Mouse (Mus musculus): ENCODE data around the gene Tbx3. TPM values are rescaled to one million over a fixed set of nuclear protein-coding genes. Genes with fewer than 3 reads are reported as not detected.

Gene Tbx3
- polyA plus RNA-seq, 1 experiment from 2014 or later: 37.5 TPM

DNA sequence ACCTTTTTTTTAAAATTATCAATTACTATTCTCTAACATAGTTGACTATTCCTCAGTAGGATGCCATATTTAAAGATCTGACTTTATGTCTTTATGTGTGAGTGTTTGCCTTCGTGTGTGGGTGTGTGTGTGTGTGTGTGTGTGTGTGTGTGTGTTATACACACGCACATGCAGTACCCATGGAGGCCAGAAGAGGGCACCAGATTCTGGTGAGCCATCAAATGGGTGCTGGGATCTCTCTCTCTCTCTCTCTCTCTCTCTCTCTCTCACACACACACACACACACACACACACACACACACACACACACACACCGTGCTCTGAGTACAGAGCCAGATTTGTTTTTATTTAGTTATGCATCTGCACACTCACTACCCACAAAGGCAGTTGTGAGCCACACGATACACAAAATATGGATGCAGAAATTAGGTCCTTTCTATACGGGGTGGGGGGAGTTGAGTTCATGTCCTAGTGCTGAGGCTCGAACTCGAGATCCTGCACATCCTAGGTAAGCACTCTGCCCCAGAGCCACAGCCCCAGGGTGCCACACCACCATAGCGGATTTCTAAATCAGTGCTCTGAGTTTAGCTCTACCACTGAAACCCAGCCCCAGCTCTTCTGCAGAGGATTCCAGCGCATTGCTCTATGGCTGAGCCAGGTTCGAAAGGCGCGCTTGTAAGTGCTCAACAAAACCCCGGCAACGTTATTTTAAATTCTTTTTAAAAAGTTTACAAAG, 38.5 kb downstream of the Tbx3 start:
- Histone ChIP-seq H3K9me3 (ENCODE audit: control insufficient read depth, low read length) (no peaks in the 10 kb centered on the region), H3K4me1 (ENCODE audit: control insufficient read depth, insufficient read depth, low read length) (peaks cover 4% of the 10 kb centered on the region; the same call in 1 of the 2 replicates), H3K36me3 (ENCODE audit: control insufficient read depth, insufficient read depth, low read length) (no peaks in the 10 kb centered on the region), H3K27me3 (replicated peaks; ENCODE audit: control insufficient read depth, insufficient read depth, low read length) (peaks cover 9% of the 10 kb centered on the region), H3K27ac (ENCODE audit: low read length) (no peak overlapping the region), H3K4me2 (ENCODE audit: low read depth, low read length) (no peak overlapping the region), H3K9ac (ENCODE audit: low read depth, low read length) (no peak overlapping the region), H3K4me3 (ENCODE audit: low read length) (no peak overlapping the region)
- no peak for ATAC-seq
- WGBS: 85% methylated on average over 14 of the region's 14 CpGs

DNA sequence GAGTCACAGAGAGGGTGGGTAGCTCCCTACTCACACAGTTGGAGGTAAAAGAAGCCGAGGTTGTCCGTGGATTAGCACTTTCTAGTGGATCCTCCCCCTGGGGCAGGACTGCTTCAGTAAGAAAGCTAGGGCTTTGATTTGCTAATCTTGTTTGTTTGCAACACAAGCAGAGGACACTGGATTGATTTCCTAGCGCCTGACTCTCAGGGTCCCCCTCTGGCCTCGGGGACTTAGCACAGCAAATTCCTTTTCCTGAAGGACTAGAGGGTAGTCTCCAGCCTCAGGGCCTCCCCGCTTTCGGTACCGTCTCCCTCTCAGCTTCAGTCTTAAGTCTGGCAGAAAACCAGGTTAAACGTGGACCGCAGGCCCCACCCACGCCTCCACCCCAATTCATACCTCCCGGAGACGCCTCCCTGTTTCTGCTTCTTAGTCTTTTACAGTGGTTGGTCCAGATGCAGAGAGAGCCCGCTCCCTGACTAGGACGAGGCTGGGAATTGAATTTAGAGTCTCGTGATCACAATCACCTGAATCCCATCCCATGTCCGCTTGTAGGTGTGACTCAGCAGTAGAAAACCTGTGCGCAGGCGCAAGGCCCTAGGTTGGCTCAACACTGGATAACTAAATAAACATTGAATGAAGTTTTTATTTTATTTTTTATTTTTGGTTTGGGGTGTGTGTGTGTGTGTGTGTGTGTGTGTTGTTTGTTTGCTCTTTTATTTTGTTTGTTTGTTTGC, 39.5 kb downstream of the Tbx3 start:
- no peaks in the 10 kb centered on the region for H3K36me3 ChIP-seq (ENCODE audit: control insufficient read depth, insufficient read depth, low read length)
- H3K27me3 ChIP-seq (replicated peaks; ENCODE audit: control insufficient read depth, insufficient read depth, low read length): peaks cover 9% of the 10 kb centered on the region
- H3K4me3 ChIP-seq (ENCODE audit: low read length): no peak overlapping the region
- ATAC-seq: no peak
- peaks cover 4% of the 10 kb centered on the region; the same call in 1 of the 2 replicates for H3K4me1 ChIP-seq (ENCODE audit: control insufficient read depth, insufficient read depth, low read length)
- 25% methylated on average over 18 of the region's 18 CpGs for WGBS
- H3K9me3 ChIP-seq (ENCODE audit: control insufficient read depth, low read length): no peaks in the 10 kb centered on the region
- H3K9ac ChIP-seq (ENCODE audit: low read depth, low read length): no peak overlapping the region
- no peak overlapping the region for H3K4me2 ChIP-seq (ENCODE audit: low read depth, low read length)
- no peak overlapping the region for H3K27ac ChIP-seq (ENCODE audit: low read length)

DNA sequence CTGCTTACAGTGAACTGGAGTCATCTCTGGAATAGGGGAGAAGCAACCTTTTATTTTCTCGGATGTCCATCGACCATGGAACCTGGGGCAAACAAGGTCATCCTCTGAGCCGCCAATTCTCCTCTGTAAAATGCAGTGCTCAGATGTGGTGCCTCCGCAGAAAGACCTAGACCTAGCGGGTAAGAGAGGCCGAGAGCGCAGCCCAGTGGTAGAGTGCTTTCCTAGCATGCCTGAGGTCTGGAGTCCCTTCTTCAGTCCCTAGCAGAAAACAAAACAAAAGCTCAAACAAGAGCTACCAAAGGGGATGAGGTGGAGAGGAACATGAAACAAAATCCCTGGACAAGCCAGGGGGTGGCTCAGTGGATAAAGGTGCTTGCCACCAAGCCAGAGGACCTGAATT, 40.3 kb downstream of the Tbx3 start:
- 48% methylated on average over 7 of the region's 7 CpGs for WGBS

DNA sequence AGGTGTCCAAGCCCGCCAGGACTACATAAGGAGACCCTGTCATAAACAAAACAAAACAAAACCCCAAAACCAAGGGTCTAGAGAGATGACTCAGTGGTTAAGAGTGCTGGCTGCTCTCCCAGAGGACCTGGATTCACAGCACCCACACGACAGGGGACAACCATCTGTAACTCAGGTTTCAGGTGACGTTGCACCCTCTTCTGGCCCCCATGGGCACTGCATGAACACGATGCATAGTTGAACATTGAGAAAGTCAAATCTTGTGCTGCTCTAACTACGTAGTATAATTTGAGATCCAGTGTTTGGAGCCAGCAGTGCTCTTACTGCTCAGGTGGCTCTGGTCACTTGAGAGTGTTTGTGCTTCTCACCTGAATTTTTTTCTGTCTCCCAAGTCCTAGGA, 41.2 kb downstream of the Tbx3 start:
- no peak overlapping the region for H3K4me3 ChIP-seq (ENCODE audit: low read length)
- no peak for ATAC-seq
- no peak overlapping the region for H3K9ac ChIP-seq (ENCODE audit: low read depth, low read length)
- no peak overlapping the region for H3K27ac ChIP-seq (ENCODE audit: low read length)
- H3K4me1 ChIP-seq (ENCODE audit: control insufficient read depth, insufficient read depth, low read length): no peaks in the 10 kb centered on the region
- no peaks in the 10 kb centered on the region for H3K36me3 ChIP-seq (ENCODE audit: control insufficient read depth, insufficient read depth, low read length)
- H3K9me3 ChIP-seq (ENCODE audit: control insufficient read depth, low read length): no peaks in the 10 kb centered on the region
- 85% methylated on average over 5 of the region's 5 CpGs for WGBS
- no peak overlapping the region for H3K4me2 ChIP-seq (ENCODE audit: low read depth, low read length)
- peaks cover 9% of the 10 kb centered on the region for H3K27me3 ChIP-seq (replicated peaks; ENCODE audit: control insufficient read depth, insufficient read depth, low read length)

More for the DNA sequence above, 40.3 kb downstream of the Tbx3 start:
- H3K4me3 ChIP-seq (ENCODE audit: low read length): no peak overlapping the region
- H3K4me2 ChIP-seq (ENCODE audit: low read depth, low read length): no peak overlapping the region
- H3K27me3 ChIP-seq (replicated peaks; ENCODE audit: control insufficient read depth, insufficient read depth, low read length): peaks cover 9% of the 10 kb centered on the region
- no peaks in the 10 kb centered on the region for H3K9me3 ChIP-seq (ENCODE audit: control insufficient read depth, low read length)
- H3K9ac ChIP-seq (ENCODE audit: low read depth, low read length): no peak overlapping the region
- H3K4me1 ChIP-seq (ENCODE audit: control insufficient read depth, insufficient read depth, low read length): peaks cover 4% of the 10 kb centered on the region; the same call in 1 of the 2 replicates
- H3K27ac ChIP-seq (ENCODE audit: low read length): no peak overlapping the region
- H3K36me3 ChIP-seq (ENCODE audit: control insufficient read depth, insufficient read depth, low read length): no peaks in the 10 kb centered on the region
- ATAC-seq: no peak

DNA sequence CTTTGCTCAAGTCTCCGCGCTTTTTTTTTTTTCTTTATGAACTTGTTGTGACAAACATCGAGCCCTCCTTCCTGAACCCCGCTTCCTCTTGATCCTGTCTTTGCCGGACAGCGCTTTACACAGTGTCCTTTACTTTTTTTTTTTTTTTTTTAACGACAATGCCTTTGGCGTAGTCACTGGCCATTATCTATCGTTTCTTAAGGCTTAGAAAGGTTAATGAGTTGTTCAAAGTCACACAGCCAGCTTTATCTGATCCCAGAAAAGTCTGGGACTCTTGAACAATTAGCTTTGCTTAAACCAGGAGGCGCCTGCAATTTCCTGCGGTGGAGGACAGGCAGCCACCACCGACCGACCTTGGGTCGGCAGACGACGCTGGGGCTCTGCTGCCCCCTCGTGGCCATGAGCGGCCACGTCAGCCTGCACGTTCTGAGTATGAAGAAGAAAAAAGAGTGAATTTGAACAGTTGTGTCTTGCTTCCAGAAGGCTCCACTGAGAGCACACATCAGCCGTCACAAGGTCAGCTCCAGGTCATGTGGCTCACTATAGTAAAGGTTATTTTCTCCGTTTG, 42.3 kb downstream of the Tbx3 start:
- Histone ChIP-seq H3K27me3 (replicated peaks; ENCODE audit: control insufficient read depth, insufficient read depth, low read length) (0 out of 2 replicates have a peak, but pooled peaks cover 5% of the 10 kb centered on the region), H3K36me3 (ENCODE audit: control insufficient read depth, insufficient read depth, low read length) (no peaks in the 10 kb centered on the region), H3K9me3 (ENCODE audit: control insufficient read depth, low read length) (no peaks in the 10 kb centered on the region), H3K4me1 (ENCODE audit: control insufficient read depth, insufficient read depth, low read length) (no peaks in the 10 kb centered on the region), H3K27ac (ENCODE audit: low read length) (no peak overlapping the region; the same call in 1 of the 2 replicates), H3K9ac (ENCODE audit: low read depth, low read length) (0 out of 2 replicates have a peak overlapping the region, but pooled peaks have one; percentile 37), H3K4me2 (ENCODE audit: low read depth, low read length) (peak overlapping the region; percentile 50), H3K4me3 (ENCODE audit: low read length) (peak overlapping the region; percentile 25)
- ATAC-seq: peak; percentile 82
- WGBS: 4% methylated on average over 22 of the region's 22 CpGs

DNA sequence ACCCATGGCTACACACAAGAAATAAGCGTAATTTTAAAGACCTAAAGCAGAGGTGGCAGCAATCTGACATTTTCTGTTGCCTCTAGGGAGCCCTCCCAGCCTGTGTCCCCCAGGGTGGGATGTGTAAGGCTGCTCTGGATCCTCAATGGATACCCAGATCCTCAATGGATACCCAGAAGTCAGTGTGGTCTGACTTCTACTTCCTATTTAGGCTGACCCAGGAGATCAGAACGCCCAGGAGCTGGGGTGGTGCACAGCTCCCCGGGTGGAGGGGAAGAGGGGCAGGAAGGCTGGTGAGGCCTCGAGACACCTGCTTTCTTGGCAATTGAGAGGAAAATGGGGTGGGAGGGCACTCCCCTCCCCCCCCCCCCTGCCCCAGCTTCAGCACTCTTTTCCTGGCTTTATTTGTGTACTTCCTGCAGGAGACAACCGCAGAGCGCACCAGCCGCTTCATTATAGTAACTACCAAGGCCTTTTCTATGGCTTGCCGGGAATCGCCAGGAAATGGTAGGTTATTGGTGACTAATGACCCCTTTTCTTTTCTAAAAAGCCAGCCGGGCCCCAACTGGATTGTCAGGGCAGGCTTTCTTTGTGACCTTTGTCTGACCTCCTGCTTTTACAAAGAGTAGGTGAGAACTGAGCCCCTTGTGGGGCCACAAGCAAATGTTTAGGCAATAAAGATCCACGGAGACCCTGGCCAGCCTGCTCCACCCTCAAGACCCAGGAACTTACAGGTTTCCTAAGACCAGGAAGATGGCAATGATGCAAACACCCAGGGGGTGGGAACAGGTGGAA, 50.2 kb downstream of the Tbx3 start:
- WGBS: 24% methylated on average over 11 of the region's 11 CpGs
- H3K27ac ChIP-seq (ENCODE audit: low read length): no peak overlapping the region; the same call in 1 of the 2 replicates

DNA sequence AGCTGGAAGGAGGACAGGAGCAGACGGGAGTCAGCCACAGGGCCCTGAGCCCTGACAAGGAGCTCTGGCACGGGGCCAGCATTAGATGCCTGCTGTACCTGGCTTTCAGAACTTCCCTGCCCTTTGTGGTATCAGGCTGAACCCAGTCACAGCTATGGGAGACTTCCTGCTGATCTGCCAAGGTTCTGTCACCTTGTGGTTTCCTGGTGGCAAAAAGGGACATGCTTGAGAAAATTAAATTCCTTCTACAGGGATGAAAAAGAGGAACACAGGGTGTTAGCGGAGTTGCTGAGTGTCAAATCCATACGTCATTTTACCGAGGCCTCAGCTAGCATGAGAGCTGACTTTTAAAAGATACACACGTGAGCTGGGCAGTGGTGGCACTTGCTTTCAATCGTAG, 62.5 kb downstream of the Tbx3 start:
- ATAC-seq: no peak; the same call in 1 of the 2 replicates
- no peaks in the 10 kb centered on the region for H3K9me3 ChIP-seq (ENCODE audit: control insufficient read depth, low read length)
- no peak overlapping the region for H3K4me2 ChIP-seq (ENCODE audit: low read depth, low read length)
- WGBS: 45% methylated on average over 7 of the region's 7 CpGs
- no peak overlapping the region for H3K9ac ChIP-seq (ENCODE audit: low read depth, low read length)
- H3K4me1 ChIP-seq (ENCODE audit: control insufficient read depth, insufficient read depth, low read length): no peaks in the 10 kb centered on the region
- no peaks in the 10 kb centered on the region for H3K36me3 ChIP-seq (ENCODE audit: control insufficient read depth, insufficient read depth, low read length)
- no peak overlapping the region for H3K27ac ChIP-seq (ENCODE audit: low read length)
- H3K27me3 ChIP-seq (replicated peaks; ENCODE audit: control insufficient read depth, insufficient read depth, low read length): no peaks in the 10 kb centered on the region
- H3K4me3 ChIP-seq (ENCODE audit: low read length): no peak overlapping the region

More for the DNA sequence above, 50.2 kb downstream of the Tbx3 start:
- no peaks in the 10 kb centered on the region for H3K36me3 ChIP-seq (ENCODE audit: control insufficient read depth, insufficient read depth, low read length)
- H3K4me3 ChIP-seq (ENCODE audit: low read length): no peak overlapping the region
- H3K27me3 ChIP-seq (replicated peaks; ENCODE audit: control insufficient read depth, insufficient read depth, low read length): no peaks in the 10 kb centered on the region
- no peak overlapping the region for H3K4me2 ChIP-seq (ENCODE audit: low read depth, low read length)
- ATAC-seq: no peak
- H3K9me3 ChIP-seq (ENCODE audit: control insufficient read depth, low read length): no peaks in the 10 kb centered on the region
- no peak overlapping the region for H3K9ac ChIP-seq (ENCODE audit: low read depth, low read length)
- H3K4me1 ChIP-seq (ENCODE audit: control insufficient read depth, insufficient read depth, low read length): peaks cover 6% of the 10 kb centered on the region; the same call in 1 of the 2 replicates

All from intestine, embryonic 16.5 days (tissue).